Mouse (Mus musculus) natural killer cell, adult 2 months (primary cell): ENCODE measurements around the gene Otulinl.
A peak's percentile ranks its signal among the peaks of the same experiment; 100 is the strongest.

ENCODE experiments used
- DNase-seq, 2 experiments: peaks; one replicate each; pipeline ENCODE4 v3.0.0; 2022; ENCODE audit warnings: low spot score in 2 of 2

Otulinl gene

DNA sequence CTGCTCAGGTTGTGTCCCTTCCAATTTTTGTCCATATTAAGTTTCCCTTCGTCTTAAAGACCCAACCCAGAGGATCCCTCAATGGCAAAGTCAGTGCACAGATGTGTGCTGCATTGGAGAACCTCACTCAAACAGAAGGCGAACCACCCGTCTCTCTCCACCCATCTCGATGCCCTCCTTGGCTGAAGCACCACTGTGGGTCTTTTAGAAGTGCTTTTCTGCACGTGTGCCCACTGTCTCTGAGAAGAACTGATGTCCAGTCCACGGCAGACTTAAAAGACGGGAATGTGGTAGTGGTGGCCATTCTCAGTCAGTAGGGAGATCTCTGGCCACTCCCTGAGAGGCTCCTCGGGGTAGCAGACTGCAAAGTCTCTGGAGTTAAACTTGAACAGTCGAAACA, 24.8 kb downstream of the Otulinl start:
- no peak for DNase-seq

DNA sequence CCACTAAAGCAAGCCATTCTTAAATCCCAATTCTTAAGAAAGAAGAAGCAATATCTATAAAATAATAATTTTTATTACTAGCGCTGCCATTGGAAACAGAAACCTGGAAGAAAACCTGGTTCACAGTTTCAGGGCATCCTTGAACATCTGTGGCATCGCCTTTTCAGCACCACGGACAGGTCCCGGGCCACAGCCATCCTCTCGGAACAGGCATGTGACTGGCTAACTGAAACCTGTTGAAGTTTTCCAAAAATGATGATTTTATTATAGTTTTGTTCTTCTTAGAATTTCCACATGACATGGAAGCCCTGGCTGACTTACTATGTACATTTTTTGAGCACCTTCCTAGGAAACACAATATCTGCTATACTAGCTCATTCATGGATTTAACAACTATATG, 26.4 kb downstream of the Otulinl start:
- DNase-seq: no peak

DNA sequence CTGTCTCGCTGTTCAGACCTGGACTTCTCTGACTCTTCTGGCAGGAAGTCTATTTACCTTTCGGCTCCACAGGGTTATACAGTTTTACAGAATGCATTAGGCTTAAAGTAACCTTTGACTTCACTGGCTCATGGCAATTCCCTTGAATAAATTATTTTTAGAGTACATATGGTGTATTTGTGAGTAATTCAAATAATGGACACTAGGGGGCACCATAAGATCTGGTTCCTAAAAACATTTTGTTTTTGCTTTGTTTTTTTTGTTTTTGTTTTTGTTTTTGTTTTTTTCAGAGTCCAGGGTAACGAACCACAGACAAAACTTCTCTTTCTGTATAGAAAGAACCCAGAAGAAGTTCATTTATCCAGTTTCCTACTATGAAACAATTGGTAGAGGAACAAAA, 33.7 kb downstream of the Otulinl start:
- DNase-seq: no peak

DNA sequence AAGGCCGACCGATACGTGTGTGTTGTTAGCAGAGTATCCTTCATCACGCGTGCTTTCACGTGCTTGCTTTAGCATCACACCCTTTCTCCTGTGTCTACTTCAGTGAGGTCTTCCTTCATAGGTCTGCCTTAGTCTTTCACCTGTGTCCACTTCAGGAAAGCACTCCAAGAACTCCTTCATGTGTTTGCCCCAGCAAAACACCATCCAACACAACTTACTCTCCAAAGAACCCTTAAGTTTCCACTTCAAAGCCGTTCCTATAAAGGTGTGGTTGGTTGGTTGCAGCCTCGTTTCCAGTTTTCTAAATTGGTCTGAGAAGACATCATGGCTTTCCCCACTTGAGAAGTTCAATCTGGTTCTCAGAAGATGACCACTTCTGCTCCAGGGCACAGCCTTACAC, 34.7 kb downstream of the Otulinl start:
- DNase-seq: no peak

DNA sequence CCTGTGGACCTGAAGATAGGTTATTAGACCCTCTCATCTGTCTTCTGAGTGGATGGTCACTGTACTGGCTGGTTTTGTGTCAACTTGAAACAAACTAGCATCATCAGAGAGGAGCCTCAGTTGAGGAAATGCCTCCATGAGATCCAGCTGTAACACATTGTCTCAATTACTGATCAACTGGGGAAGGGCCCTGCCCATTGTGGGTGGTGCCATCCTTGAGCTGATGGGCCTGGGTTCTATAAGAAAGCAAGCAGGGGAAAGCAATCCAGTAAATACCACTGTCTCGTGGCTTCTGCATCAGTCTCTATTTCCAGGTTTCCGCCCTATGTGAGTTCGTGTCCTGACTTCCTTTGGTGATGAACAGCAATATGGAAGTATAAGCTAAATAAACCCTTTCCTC, 36.1 kb downstream of the Otulinl start:
- no peak for DNase-seq

DNA sequence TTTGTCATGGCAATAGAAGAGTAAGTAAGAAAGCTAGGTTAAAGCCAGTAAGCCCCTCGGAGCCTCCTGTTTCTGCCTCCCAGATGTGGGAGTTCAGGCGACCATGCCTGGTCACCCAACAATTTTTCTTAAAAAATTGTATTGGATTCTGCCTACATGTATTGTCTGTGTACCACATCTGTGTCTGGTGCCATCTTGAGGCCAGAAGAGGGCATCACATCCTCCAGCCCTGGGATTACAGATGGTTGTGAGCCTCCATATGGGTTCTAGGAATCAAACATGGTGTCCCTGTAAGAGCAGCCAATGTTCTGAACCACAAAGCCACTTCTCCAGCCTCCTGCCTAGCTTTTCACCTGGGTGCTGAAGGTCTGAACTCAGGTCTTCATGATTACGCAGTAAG, 38.5 kb downstream of the Otulinl start:
- peak; percentile 43 to 60 for DNase-seq

DNA sequence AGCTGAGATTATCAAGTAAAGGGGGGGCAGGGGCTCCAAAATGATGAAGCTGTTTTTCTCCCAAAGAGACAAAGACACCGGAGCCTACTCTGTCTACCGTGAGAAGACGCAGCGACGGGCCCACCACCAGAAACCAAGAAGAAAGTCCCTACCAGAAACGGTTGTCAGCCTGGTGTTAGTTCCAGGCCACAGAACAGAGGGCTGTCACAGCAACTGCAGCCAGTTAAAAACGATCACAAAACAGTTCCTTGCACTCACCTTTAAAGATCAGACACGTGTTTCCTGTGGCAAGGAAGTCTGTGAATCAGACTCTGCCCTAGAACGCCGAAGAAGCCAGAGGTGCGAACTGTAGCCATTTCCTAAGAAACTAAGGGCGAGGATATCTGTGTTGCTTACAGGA, 40.2 kb downstream of the Otulinl start:
- peak; percentile 75 to 80 for DNase-seq

DNA sequence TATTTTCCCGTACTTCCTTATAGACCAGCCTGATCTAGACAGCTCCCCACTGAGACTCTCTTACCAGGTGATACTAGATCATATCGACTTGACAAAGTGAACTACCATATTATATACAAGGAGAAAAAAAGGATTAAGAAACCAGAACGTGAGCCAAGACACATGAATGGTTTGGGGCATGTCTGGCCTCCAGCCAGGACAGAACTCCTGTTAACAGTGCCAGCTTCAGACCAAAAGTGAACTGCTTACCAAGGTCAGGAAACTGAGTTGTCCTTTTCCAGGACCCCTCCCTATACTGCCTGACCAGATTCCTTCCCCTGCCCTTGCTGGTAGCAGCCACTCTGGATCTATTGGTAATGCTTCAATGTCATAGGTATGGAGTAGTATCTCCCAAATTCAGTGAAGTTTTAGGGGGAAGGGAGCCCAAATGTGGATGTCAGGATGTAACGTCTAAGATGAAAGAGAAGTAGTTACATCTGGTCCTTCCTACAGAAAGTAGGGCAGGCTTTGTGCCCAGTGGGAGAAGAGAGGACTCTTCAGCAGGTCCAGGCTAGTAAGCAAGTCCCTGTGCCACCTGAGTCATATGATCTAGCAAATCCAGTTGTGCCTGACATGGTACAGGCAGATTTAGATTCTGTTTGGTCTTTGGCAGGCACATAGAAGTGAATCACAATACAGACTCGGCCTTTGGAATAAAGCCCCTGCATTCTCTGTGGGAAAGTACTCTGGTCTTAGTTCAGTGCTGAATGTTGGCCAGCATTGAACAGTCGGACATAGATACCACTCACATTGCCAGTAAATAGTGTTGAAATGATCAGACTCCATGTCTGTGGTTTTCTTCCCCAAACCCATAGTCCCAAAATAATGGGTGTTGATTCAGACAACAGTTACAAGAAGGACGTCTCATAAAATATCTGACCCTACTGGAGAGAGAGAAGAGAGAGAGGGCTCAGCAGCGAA, 47.2 kb downstream of the Otulinl start:
- DNase-seq: no peak

DNA sequence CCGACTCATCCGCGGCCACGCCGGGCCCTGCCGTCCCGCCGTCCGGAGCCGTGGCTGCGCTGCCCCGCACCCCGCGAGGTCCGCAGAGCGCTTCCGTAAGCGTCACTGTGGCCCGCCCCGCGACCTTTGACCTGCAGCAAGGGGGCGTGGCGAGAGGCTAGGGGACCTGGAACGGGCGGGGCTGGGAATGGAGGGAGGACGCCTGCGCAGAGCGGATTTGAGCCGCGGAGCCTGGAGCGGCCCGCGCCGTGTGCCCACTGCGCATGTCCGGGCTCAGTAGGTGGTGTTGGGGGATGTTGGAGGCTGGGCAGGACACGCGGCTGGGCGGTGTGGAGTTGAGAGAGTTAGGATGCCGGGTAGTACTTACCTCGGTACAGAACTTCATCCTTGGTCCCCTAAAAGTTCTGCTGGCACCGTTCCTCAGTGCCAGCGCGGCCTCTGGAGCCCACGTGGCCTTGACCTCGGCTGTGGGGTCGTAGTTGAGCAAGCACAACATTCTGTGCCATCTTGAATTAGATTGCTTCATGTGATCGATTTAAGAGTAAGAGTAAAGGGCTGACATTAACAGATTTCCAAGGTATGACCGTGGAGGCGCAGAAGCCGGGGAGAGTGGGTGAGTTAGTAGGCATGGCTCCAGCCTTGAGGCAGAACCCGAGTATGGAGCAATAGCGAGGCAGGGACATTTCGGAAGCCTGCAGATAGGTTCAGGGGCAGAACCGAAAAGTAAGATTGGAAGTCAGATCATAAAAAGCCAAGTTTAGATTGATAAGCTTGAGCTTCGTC, 50.6 kb downstream of the Otulinl start, which contains the start of gene Otulin:
Gene Otulin (minus strand): TSS at position 93 of the 783 bp plus-strand sequence.
- peak; percentile 96 to 97 for DNase-seq

DNA sequence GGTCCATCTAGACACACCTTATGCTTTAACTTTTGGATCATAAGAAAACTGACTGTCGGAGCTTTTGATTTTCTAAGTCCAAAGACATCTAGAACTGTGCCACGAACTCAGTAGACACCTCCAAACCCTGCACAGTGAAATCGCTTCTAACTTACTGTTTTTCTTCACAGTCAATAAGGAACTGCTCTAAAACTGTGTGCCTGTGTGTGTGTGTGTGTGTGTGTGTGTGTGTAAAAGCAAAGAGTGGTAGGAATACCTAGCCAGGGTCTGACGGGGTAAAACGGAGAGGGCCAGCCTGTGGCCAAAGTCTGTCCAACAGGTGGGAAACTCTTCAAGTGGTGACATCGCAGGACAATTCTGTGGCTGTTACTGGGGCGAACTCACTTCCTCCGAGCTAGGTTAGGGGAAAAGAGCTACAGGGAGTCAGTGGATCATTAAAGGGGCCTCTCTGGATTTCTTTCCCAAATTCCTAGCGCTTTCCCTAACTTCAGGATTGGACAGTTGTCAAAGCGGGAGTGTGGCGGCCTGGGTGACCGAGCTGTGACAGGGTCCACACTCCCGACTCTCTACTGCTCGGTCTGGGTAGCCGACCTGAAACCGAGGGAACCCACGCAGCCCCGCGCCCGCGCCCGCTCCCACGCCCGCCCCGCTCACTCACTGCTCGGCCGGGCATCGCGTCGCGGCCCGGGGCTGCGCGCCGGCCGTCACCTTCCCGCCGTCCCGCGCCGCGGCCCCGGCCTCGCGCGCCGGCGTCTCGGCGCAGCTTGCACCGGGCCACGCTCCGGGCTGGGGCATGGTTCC, 51.4 kb downstream of the Otulinl start:
- no peak for DNase-seq

DNA sequence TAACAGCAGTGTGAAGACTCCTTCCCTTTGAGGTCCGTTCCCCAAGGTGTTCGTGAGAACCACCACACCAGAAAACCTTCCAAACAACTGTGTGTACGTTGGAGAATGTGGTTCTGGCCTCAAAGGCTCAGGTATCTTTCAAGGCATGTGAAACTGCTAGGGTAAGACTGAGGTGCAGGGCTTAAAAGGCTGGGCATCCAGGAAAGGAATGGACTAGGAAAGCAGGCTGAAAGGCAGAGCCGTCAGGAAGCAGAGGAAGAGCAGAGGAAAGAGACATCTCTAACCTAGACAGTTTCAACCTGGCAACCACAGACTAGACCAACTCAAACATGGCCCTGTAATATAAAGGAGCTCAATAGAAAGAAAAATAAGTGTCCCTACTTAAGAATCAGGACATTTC, 52.3 kb downstream of the Otulinl start:
- no peak for DNase-seq

DNA sequence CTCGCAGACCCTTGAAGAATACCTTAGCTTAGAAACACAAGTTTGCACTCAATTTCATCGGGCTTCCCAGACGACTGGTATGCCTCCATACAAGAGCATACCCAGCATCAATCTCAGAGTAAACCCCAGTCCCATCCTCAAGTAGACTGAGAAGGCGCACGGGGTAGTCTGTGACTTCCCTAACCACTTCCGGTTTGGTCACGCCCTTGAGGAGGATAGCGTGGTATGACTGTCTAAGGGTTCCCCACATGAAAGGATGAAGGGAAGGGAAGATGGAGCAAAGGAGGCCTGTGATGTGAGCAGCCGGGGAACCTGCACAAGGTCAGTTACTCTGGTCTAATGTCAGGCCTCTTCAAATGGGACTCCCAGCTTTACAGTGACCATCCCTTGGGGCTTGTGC, 53.6 kb downstream of the Otulinl start:
- peak; percentile 43 to 55 for DNase-seq

DNA sequence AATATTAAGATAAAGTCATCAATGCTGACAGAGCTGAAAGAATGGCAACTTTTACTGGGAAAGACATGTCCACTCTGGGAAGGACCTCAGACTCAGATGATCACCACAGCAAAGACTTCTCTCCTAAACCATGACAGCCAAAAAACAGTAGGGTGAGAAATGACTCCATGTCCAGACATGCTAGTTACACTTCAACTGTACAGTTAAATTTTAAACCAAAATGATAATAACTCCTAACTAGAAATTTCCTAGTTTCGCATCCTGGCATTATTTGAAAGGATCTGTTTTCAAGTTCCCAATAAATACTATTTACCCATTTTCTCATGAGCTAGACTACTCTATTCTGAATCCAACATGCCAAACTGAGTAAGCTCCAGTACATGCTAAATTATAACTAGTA, 55.1 kb downstream of the Otulinl start:
- no peak for DNase-seq

DNA sequence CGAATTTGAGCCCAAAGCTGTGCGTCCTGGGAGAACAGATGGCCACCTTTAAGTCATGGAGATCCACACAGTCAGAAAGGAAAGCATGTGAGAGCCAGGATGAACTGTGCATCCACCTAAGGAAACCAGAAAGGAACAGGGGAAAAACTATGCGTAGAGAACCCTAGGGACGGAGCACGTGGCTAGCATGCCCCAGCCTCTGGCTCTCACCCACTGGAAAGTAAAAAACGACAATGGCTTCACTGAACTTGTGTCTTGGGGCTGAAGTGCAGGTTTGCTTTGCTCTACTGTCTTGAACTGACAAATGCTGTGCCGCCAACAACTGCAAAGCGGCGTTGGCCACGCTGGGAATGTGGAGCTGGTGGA, 55.5 kb downstream of the Otulinl start:
- no peak for DNase-seq

DNA sequence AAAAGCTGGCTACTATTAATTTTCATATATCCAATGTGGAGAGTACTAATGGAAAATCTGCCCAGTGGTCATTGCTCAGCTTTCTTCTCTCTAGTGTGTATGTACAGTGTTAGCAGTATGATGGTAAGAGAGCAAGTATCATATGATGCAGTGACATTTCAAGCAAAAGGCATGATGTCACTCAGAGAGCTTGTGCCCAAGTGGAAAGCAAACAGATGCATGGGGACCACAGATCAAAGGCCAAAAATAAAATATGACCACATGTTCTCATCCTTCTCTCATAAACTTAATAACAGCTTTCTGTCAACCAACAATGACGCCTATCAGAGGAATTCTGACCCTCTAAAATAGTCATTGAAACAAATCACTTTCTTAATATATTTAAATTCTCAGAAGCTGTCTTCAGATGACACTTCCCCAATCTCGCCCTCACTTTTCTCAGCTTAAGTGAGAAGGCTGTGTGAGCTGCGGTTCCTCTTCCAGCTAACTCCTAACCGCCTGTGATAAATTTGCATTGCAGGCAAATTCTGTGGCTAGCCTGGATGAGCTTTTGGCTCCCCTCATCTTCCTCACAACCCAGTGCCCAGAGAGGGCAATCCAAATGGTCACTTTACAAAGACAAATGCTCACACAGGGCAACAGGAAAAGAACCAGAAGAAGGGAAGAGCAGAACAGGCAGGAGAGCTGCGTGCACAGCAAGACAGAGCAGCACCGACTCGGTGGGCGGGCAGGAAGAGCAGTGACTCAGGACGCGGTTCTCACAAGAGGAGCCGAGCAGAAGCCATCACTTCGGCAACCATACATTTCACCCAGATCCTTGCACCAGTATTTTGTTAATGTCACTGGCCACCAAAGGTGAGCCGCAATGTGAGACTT, 56.1 kb downstream of the Otulinl start:
- peak; percentile 74 to 78 for DNase-seq

DNA sequence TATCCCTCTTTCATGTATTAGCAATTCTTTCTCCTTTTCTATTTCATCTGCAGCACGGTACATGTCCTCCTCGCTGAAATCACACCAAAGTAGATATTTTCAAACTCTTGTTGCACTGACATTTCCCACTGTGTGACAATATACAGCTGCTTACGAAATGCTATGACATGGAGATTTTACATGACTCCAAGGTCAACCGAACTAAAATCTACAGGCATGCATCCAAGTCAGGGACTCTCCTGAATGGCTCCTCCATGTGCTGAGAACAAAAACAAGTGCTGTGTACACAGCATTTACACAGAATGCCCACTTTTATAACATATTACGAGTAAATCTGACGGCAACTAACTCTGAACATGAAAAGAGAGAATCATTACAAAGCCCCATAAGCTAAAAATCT, 58.1 kb downstream of the Otulinl start:
- no peak for DNase-seq

DNA sequence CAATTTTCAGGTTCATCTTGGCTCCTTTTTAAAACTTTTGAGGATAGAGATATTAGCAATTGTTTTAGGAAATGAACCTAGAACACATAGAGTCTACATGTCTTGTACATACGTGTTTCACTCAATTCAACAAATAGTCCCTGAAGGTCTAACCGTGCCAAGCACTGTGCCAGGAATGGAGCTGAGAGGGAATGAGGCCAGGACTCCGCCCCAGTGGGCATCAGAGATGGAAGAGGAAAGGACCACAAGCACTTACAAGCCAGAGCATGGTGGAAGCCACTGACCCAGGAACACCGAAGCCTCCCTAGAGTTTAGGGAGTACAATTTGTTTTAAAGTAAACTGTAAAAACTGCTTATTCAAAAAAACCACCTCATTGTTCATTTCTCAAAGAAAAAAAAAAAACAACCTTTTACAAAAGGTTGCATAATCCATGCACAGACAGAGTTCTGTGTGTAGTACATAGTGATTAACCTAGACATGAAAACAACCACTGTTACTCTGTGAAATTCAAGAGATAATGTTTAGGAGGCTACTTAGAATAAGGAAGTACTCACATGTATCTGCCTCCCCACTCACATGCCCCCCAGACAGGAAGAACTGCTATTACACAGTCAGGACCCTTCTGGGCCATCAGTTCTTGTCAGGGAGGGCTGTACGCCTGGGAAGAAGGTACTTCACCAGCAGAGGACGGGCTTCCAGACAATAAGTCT, 60.7 kb downstream of the Otulinl start:
- no peak for DNase-seq

DNA sequence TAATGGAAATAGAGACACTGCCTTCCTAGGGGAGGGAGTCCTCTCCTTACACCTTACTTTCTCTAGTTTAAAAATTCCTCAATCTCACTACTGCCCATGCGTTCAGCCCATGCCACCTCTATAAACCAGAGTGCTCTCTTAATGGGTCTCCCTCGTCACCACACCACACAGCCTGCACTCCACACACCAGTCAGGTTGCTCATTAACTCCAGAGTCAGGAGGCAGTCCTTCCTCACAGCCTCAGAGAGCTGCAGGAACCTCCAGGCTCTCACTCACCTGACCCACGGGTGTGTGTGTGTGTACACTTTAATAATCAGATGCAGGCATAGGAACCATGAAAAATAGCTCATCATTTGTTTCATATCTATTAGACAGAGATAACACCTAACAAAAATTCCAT, 61.7 kb downstream of the Otulinl start:
- no peak for DNase-seq

DNA sequence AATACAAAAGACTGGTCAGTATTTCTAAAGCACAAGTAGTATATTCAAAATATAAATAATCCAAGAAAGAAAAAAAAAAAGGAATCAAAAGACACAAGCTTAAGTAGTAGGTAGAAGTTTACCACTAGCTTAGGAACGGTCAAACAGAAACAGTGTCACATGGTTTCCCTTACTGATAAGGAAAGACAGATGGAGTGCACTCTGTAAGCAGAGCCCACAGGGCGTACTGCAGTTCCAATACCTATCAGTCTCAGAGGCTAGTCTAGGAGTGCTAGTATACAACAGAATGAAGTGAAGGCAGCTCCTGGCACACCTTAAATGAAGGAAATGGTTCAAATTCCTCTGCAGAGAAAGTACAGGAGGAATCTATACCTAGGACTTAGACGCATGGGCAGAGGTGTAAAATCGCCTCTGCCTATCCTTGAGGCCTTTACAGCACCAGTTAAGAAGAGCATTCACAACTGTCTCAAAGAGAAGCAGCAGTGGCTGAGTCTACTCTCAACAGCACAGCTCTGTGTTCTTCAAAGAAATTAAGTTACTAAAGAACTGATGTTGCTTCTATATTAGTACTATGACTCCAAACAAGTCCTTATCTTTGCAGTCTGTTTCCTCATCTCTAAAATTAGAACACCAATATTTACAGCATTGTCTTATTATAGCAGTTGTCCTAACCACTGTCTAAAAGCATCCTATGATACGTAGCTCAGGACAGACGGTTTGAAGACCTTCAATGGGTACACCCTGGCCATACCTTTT, 62.4 kb downstream of the Otulinl start:
- no peak for DNase-seq

DNA sequence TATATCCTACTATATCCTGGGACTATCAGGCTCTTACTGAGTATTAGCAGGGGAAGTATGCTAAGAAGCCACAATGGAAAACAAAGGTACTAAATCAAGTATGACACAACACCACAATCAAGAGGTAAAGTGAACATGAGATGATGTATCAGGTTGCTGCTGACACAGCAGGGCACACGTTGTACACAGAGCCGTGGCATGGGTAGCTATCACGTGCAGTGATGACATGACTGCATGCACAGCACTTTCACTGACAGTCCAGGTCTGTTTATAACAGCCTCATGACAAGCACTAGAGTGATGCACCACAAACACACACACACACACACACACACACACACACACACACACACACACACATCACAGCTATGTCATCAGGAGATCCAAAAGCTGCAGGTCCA, 64.2 kb downstream of the Otulinl start:
- no peak for DNase-seq
